Mouse (Mus musculus) midbrain, embryonic 11.5 days (tissue): Measurements from ENCODE around the gene Ikzf1. TPM values are rescaled to one million over a fixed set of nuclear protein-coding genes. Genes with fewer than 3 reads are reported as not detected.

Source experiments
- ATAC-seq: fragments of 200-750 bp; cut with Nextera tagmentation; 2 replicates; pipeline ENCODE4 v1.8.0; 2017; ENCODE audit warnings: moderate TSS enrichment, moderate library complexity; ENCODE audit not compliant: low FRiP score
- DNase-seq: peaks from one replicate; pipeline ENCODE4 v3.0.0; 2015; ENCODE audit warnings: low spot score; ENCODE audit errors: missing footprints
- H3K27ac ChIP-seq: fragments of 300-500 bp; sonication (generic); 2 replicates; pipeline ENCODE4 v1.5.1; 2014; ENCODE audit warnings: low read depth, low read length
- H3K27me3 ChIP-seq: fragments of 300-500 bp; sonication (generic); 2 replicates; pipeline ENCODE4 v1.6.1; 2014; ENCODE audit warnings: mild to moderate bottlenecking, low read length, moderate library complexity, mixed read lengths; ENCODE audit not compliant: control insufficient read depth, insufficient read depth
- H3K36me3 ChIP-seq: fragments of 300-500 bp; sonication (generic); 2 replicates; pipeline ENCODE4 v1.6.1; 2014; ENCODE audit warnings: mild to moderate bottlenecking, low read length, moderate library complexity, mixed read lengths; ENCODE audit not compliant: control insufficient read depth, insufficient read depth
- H3K4me1 ChIP-seq: fragments of 300-500 bp; sonication (generic); 2 replicates; pipeline ENCODE4 v1.6.1; 2014; ENCODE audit warnings: low read length; ENCODE audit not compliant: control insufficient read depth, insufficient read depth
- H3K4me2 ChIP-seq: fragments of 300-500 bp; sonication (generic); 2 replicates; pipeline ENCODE4 v1.6.1; 2014; ENCODE audit warnings: mild to moderate bottlenecking, moderate library complexity
- H3K4me3 ChIP-seq: fragments of 300-500 bp; sonication (generic); 2 replicates; pipeline ENCODE4 v1.5.1; 2014; ENCODE audit warnings: low read depth, low read length
- H3K9ac ChIP-seq: fragments of 300-500 bp; sonication (generic); 2 replicates; pipeline ENCODE4 v1.6.1; 2014; ENCODE audit warnings: low read length
- H3K9me3 ChIP-seq: fragments of 300-500 bp; sonication (generic); 2 replicates; pipeline ENCODE4 v1.6.1; 2016; ENCODE audit warnings: low read length; ENCODE audit not compliant: control insufficient read depth
- WGBS: fragments of 180-500 bp; shearing (Covaris S2); extraction: QIAGEN DNeasy Blood & Tissue Kit; methylation state at CpG from one replicate; pipeline ENCODE4 v1.1.7; 2014; 5-methylcytosine and 5-hydroxymethylcytosine counted together
- polyA plus RNA-seq: library from polyadenylated mRNA; unstranded; fragments of >200 nt; fragmentation: Nextera tagmentation; extraction: Ambion mirVana; gene quantifications from 2 replicates; pipeline ENCODE4 v1.2.1, GENCODE M21; 2014

The Ikzf1 gene
- polyA plus RNA-seq, 1 experiment from 2014 or later = 2.7 TPM

GRCm38 (mm10) chr11:11765414-11765813 lies 80.6 kb downstream of the Ikzf1 start:
- H3K27me3 ChIP-seq = no peaks in the 10 kb centered on the region
- H3K9ac ChIP-seq = no peak overlapping the region
- DNase-seq (no peak), ATAC-seq (no peak)
- no peaks in the 10 kb centered on the region for H3K9me3 ChIP-seq
- no peaks in the 10 kb centered on the region for H3K4me1 ChIP-seq
- H3K4me2 ChIP-seq = no peak overlapping the region
- no peak overlapping the region for H3K4me3 ChIP-seq
- no peak overlapping the region for H3K27ac ChIP-seq
- WGBS = 85% methylated on average over 1 of the region's 1 CpGs
- no peaks in the 10 kb centered on the region for H3K36me3 ChIP-seq

GRCm38 (mm10) chr11:11766105-11766504 lies 81.3 kb downstream of the Ikzf1 start:
- H3K4me2 ChIP-seq = no peak overlapping the region
- H3K9ac ChIP-seq = no peak overlapping the region
- WGBS = 87% methylated on average over 1 of the region's 1 CpGs
- no peaks in the 10 kb centered on the region for H3K4me1 ChIP-seq
- DNase-seq (no peak), ATAC-seq (no peak)
- no peak overlapping the region for H3K27ac ChIP-seq
- H3K36me3 ChIP-seq = no peaks in the 10 kb centered on the region
- H3K27me3 ChIP-seq = no peaks in the 10 kb centered on the region
- no peak overlapping the region for H3K4me3 ChIP-seq
- H3K9me3 ChIP-seq = no peaks in the 10 kb centered on the region

- no peak for DNase-seq
- no peak for ATAC-seq
Observed at GRCm38 (mm10) chr11:11766736-11767135, 81.9 kb downstream of the Ikzf1 start.

GRCm38 (mm10) chr11:11768057-11768456 lies 83.3 kb downstream of the Ikzf1 start:
- H3K4me1 ChIP-seq = no peaks in the 10 kb centered on the region
- no peaks in the 10 kb centered on the region for H3K27me3 ChIP-seq
- no peaks in the 10 kb centered on the region for H3K36me3 ChIP-seq
- H3K27ac ChIP-seq = no peak overlapping the region
- ATAC-seq = no peak
- H3K4me3 ChIP-seq = no peak overlapping the region
- no peak overlapping the region for H3K4me2 ChIP-seq
- WGBS = 85% methylated on average over 2 of the region's 2 CpGs
- H3K9me3 ChIP-seq = no peaks in the 10 kb centered on the region
- DNase-seq = peak; percentile 44
- no peak overlapping the region for H3K9ac ChIP-seq

More at GRCm38 (mm10) chr11:11766736-11767135, 81.9 kb downstream of the Ikzf1 start:
- Histone ChIP-seq H3K27ac (no peak overlapping the region), H3K4me1 (no peaks in the 10 kb centered on the region), H3K36me3 (no peaks in the 10 kb centered on the region), H3K4me3 (no peak overlapping the region), H3K4me2 (no peak overlapping the region), H3K9ac (no peak overlapping the region), H3K27me3 (no peaks in the 10 kb centered on the region), H3K9me3 (no peaks in the 10 kb centered on the region)

GRCm38 (mm10) chr11:11769281-11769680 lies 84.5 kb downstream of the Ikzf1 start:
- Histone ChIP-seq H3K36me3 (no peaks in the 10 kb centered on the region), H3K27me3 (no peaks in the 10 kb centered on the region), H3K9ac (no peak overlapping the region), H3K4me1 (no peaks in the 10 kb centered on the region), H3K4me2 (no peak overlapping the region), H3K9me3 (no peaks in the 10 kb centered on the region), H3K4me3 (no peak overlapping the region), H3K27ac (no peak overlapping the region)
- DNase-seq (no peak), ATAC-seq (no peak)
- 92% methylated on average over 20 of the region's 20 CpGs for WGBS

GRCm38 (mm10) chr11:11770691-11771090 lies 85.9 kb downstream of the Ikzf1 start:
- H3K9me3 ChIP-seq = no peaks in the 10 kb centered on the region
- DNase-seq = peak; percentile 77
- H3K9ac ChIP-seq = no peak overlapping the region
- H3K4me2 ChIP-seq = no peak overlapping the region
- no peak overlapping the region for H3K27ac ChIP-seq
- ATAC-seq = no peak
- no peaks in the 10 kb centered on the region for H3K27me3 ChIP-seq
- H3K4me1 ChIP-seq = no peaks in the 10 kb centered on the region
- no peak overlapping the region for H3K4me3 ChIP-seq
- 92% methylated on average over 3 of the region's 3 CpGs for WGBS
- no peaks in the 10 kb centered on the region for H3K36me3 ChIP-seq

GRCm38 (mm10) chr11:11772196-11772595 lies 87.4 kb downstream of the Ikzf1 start:
- Histone ChIP-seq H3K9ac (no peak overlapping the region), H3K36me3 (no peaks in the 10 kb centered on the region), H3K4me2 (no peak overlapping the region), H3K27ac (no peak overlapping the region), H3K4me1 (no peaks in the 10 kb centered on the region), H3K4me3 (no peak overlapping the region), H3K27me3 (no peaks in the 10 kb centered on the region), H3K9me3 (no peaks in the 10 kb centered on the region)
- WGBS = 94% methylated on average over 4 of the region's 4 CpGs
- peak; percentile 2 for DNase-seq
- no peak for ATAC-seq

GRCm38 (mm10) chr11:11774384-11774783 lies 89.6 kb downstream of the Ikzf1 start:
- Histone ChIP-seq H3K9ac (no peak overlapping the region), H3K36me3 (no peaks in the 10 kb centered on the region), H3K27me3 (no peaks in the 10 kb centered on the region), H3K4me2 (no peak overlapping the region), H3K27ac (no peak overlapping the region), H3K4me1 (no peaks in the 10 kb centered on the region), H3K4me3 (no peak overlapping the region), H3K9me3 (no peaks in the 10 kb centered on the region)
- DNase-seq = peak; percentile 31
- no peak for ATAC-seq
- 95% methylated on average over 4 of the region's 4 CpGs for WGBS

GRCm38 (mm10) chr11:11774893-11775292 lies 90.1 kb downstream of the Ikzf1 start:
- ATAC-seq (no peak), DNase-seq (peak; percentile 49)
- no peak overlapping the region for H3K9ac ChIP-seq
- no peaks in the 10 kb centered on the region for H3K27me3 ChIP-seq
- H3K4me3 ChIP-seq = no peak overlapping the region
- no peaks in the 10 kb centered on the region for H3K36me3 ChIP-seq
- no peak overlapping the region for H3K27ac ChIP-seq
- WGBS = 87% methylated on average over 5 of the region's 5 CpGs
- H3K9me3 ChIP-seq = no peaks in the 10 kb centered on the region
- no peak overlapping the region for H3K4me2 ChIP-seq
- no peaks in the 10 kb centered on the region for H3K4me1 ChIP-seq
